Mouse (Mus musculus) limb, embryonic 11.5 days (tissue): ENCODE measurements around the gene Zfp341. TPM values are rescaled to one million over a fixed set of nuclear protein-coding genes. Genes with fewer than 3 reads are reported as not detected.

Experiments used
- ATAC-seq: fragments of 200-750 bp; cut with Nextera tagmentation; 2 replicates; pipeline ENCODE4 v1.8.0; 2017; ENCODE audit warnings: low read depth; ENCODE audit not compliant: insufficient number of reproducible peaks, low FRiP score, low TSS enrichment
- DNase-seq: peaks from one replicate; pipeline ENCODE4 v3.0.0-alpha.2; 2015; ENCODE audit warnings: low spot score
- H3K27ac ChIP-seq: fragments of 300-500 bp; sonication (generic); replicated peaks from 2 replicates; pipeline ENCODE4 v1.5.1; 2014; ENCODE audit warnings: low read depth, mild to moderate bottlenecking, low read length
- H3K27me3 ChIP-seq: fragments of 300-500 bp; sonication (generic); 2 replicates; pipeline ENCODE4 v1.6.1; 2014; ENCODE audit warnings: mild to moderate bottlenecking, low read length, mixed read lengths; ENCODE audit not compliant: control insufficient read depth, insufficient read depth
- H3K36me3 ChIP-seq: fragments of 300-500 bp; sonication (generic); 2 replicates; pipeline ENCODE4 v1.6.1; 2014; ENCODE audit warnings: mild to moderate bottlenecking, low read length, moderate library complexity, mixed read lengths; ENCODE audit not compliant: control insufficient read depth, insufficient read depth
- H3K4me1 ChIP-seq: fragments of 300-500 bp; sonication (generic); 2 replicates; pipeline ENCODE4 v1.6.1; 2014; ENCODE audit warnings: low read length, mixed read lengths; ENCODE audit not compliant: control insufficient read depth, insufficient read depth
- H3K4me2 ChIP-seq: fragments of 300-500 bp; sonication (generic); 2 replicates; pipeline ENCODE4 v1.6.1; 2014; ENCODE audit warnings: low read depth, mild to moderate bottlenecking, moderate library complexity; ENCODE audit not compliant: severe bottlenecking
- H3K4me3 ChIP-seq: fragments of 300-500 bp; sonication (generic); 2 replicates; pipeline ENCODE4 v1.5.1; 2014; ENCODE audit warnings: low read depth, low read length
- H3K9ac ChIP-seq: fragments of 300-500 bp; sonication (generic); 2 replicates; pipeline ENCODE4 v1.6.1; 2014; ENCODE audit warnings: mild to moderate bottlenecking, low read length
- H3K9me3 ChIP-seq: fragments of 300-500 bp; sonication (generic); 2 replicates; pipeline ENCODE4 v1.6.1; 2016; ENCODE audit warnings: low read length; ENCODE audit not compliant: control insufficient read depth
- WGBS: fragments of 180-500 bp; shearing (Covaris S2); extraction: QIAGEN DNeasy Blood & Tissue Kit; methylation state at CpG from one replicate; pipeline ENCODE4 v1.1.7; 2014; 5-methylcytosine and 5-hydroxymethylcytosine counted together
- polyA plus RNA-seq: library from polyadenylated mRNA; unstranded; fragments of >200 nt; fragmentation: Nextera tagmentation; extraction: Ambion mirVana; gene quantifications from 2 replicates; pipeline ENCODE4 v1.2.1, GENCODE M21; 2014

Zfp341 gene
- polyA plus RNA-seq, 1 experiment from 2014 or later, result 0.91 TPM

DNA sequence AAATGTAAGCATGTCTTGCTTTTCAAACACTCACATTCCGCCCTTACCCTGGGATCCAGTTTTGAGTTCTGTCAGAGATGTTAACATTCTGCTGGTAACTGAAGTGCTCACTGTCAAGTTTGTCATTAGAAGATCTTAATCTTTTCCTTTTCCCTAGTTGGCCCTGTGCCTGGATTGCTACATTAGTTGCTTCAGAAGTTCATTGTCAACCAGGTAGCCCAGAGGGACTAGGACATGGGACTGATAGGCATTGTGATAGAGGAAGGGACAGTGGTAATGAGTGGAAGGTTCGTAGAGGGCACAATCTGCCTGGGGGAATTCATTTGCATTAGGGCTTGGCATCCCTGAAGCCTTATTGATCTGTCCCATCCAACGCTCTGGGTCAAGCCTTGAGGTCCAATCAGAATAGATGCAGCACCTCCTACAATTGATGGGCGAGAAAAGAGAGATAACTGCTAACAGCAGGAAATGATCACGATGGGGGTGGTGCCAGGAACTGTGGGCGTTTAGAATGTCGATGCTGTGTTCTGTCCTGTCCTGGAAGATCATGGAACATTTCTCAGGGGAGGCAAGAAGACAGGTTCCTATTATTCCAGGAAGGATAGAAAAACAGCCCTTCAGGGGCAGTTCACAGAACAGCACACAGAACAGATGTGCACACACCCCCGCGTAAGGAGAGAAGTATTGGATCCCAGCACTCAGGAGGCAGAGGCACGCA lies 3.9 kb upstream of the Zfp341 start:
- H3K27me3 ChIP-seq, result no peaks in the 10 kb centered on the region
- no peaks in the 10 kb centered on the region for H3K4me1 ChIP-seq
- WGBS, result 65% methylated on average over 10 of the region's 10 CpGs
- DNase-seq, result no peak
- ATAC-seq, result no peak
- H3K36me3 ChIP-seq, result no peaks in the 10 kb centered on the region
- no peak overlapping the region for H3K27ac ChIP-seq
- no peak overlapping the region for H3K9ac ChIP-seq
- H3K4me3 ChIP-seq, result no peak overlapping the region
- H3K9me3 ChIP-seq, result no peaks in the 10 kb centered on the region
- no peak overlapping the region for H3K4me2 ChIP-seq

DNA sequence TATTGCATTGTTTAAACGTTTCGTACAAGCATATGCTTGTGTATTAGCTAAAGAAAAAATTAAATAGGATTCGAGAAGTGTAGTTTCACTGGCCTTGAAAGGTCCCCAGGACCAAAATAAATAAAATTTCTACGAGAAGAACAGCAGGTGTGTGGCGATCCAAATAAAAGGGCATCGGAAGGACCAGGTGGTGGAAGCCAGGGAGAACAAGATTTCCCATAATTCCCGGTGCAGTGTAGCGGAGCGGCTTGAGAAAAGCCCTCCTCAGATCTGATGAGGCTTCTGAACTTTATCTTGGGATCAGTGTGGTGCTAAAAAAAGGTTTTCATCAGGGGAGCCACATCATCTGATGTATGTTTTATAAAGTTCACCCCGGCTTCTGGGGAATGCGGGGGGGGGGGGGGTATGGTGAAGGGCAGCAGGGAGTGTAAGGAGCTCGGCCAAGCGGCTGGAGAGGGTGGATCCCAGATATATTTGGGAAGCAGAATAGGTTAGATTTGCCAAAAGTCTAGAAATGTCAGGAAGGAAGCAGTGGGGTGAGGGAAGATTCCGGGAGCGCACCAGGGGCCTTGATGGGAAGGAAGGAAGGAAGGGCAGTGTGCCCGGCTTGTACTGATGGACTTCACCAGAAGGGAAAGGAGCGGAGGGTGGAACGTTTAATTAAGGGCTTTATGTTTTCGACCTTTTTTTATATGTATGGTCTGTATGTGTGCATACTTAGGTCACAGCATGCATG lies 1.9 kb downstream of the Zfp341 start:
- WGBS, result 75% methylated on average over 19 of the region's 19 CpGs
- H3K27me3 ChIP-seq, result no peaks in the 10 kb centered on the region
- H3K9ac ChIP-seq, result no peak overlapping the region
- H3K4me1 ChIP-seq, result no peaks in the 10 kb centered on the region
- no peak overlapping the region for H3K4me3 ChIP-seq
- no peaks in the 10 kb centered on the region for H3K9me3 ChIP-seq
- no peak for DNase-seq
- no peak overlapping the region for H3K27ac ChIP-seq
- ATAC-seq, result no peak
- no peaks in the 10 kb centered on the region for H3K36me3 ChIP-seq
- no peak overlapping the region for H3K4me2 ChIP-seq

DNA sequence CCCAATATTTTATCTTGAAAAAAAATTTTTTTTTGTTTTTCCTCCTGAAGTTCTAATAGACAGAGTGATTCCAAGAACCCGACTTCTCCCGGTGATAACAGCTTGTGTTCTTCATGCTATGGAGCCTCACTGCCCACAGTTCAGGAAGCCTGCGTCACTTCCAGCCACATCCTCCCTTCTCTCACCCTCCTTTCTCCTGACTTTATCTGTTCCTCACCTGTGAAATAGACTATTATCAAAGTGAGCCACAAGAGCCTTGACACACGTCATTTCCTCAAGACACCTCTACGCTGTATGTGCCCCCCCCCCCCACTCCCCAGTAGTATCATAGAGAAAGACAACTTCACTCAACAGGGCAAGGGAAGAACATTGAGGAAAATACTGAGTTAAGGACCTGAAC lies 2.6 kb downstream of the Zfp341 start:
- Histone ChIP-seq H3K4me3 (no peak overlapping the region), H3K9me3 (no peaks in the 10 kb centered on the region), H3K27me3 (no peaks in the 10 kb centered on the region), H3K27ac (no peak overlapping the region), H3K4me1 (no peaks in the 10 kb centered on the region), H3K36me3 (no peaks in the 10 kb centered on the region), H3K4me2 (no peak overlapping the region), H3K9ac (no peak overlapping the region)
- WGBS, result 92% methylated on average over 5 of the region's 5 CpGs
- no peak for DNase-seq
- no peak for ATAC-seq

DNA sequence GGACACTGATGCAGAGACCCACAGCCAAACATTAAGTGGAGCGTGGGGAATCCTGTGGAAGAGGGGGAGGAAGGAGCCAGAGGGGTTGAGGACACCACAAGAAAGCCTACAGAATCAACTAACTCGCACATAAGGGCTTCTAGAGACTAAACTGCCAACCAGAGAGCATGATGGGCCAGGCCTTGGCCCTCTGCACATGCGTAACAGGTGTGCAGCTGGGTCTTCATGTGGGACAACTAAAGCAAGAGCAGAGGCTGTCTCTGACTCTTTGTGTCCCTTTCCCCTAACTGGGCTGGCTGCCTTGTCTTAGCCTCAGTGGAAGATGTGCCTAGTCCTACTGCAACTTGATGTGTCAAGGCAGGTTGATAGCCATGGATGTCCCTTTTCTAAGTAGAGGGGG lies 4.0 kb downstream of the Zfp341 start:
- no peak overlapping the region for H3K4me3 ChIP-seq
- no peaks in the 10 kb centered on the region for H3K9me3 ChIP-seq
- ATAC-seq, result no peak
- H3K4me2 ChIP-seq, result no peak overlapping the region
- no peak overlapping the region for H3K9ac ChIP-seq
- no peaks in the 10 kb centered on the region for H3K4me1 ChIP-seq
- no peak for DNase-seq
- H3K27me3 ChIP-seq, result no peaks in the 10 kb centered on the region
- H3K36me3 ChIP-seq, result no peaks in the 10 kb centered on the region
- H3K27ac ChIP-seq, result no peak overlapping the region
- 95% methylated on average over 3 of the region's 3 CpGs for whole genome bisulfite sequencing

DNA sequence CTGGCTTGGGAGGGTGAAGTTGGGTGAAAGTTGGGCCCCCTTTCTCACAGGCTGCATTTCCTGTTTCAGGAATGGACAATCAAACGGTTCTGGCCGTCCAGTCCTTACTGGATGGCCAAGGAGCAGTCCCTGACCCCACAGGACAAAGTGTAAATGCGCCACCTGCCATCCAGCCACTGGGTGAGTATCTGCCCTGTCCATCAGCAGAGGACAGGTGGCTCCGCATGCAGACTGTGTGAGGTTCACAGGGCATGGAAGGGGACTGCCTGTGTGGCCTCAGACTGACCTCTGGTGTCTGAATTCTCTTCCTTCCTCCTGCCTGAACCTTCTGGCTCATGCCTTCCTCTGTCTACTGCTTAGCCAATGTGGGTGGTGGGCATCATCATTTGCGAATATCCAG lies 8.6 kb downstream of the Zfp341 start:
- ATAC-seq, result no peak
- Histone ChIP-seq H3K4me2 (no peak overlapping the region), H3K27ac (no peak overlapping the region), H3K9me3 (no peaks in the 10 kb centered on the region), H3K9ac (no peak overlapping the region), H3K36me3 (no peaks in the 10 kb centered on the region), H3K4me1 (no peaks in the 10 kb centered on the region), H3K4me3 (no peak overlapping the region), H3K27me3 (no peaks in the 10 kb centered on the region)
- no peak for DNase-seq
- WGBS, result 86% methylated on average over 5 of the region's 5 CpGs

DNA sequence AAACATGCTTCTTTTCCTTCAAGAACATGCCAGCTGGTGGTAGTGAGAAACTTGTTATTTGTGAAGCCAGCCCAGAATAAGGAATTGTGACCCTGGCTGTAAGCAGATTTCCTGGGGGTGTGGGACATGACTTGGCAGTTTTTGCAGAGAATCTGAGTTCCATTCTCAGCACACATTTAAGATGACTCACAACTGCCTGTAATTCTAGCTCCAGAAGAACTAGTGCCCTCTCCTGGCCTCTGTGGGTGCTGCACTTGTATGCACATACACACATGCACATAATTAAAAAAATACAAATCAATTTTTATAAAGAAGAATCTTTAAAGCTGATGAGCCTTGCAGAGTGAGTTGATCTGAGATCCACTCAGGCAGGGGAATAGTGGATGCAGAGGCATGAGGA lies 11.0 kb downstream of the Zfp341 start:
- Histone ChIP-seq H3K9me3 (no peaks in the 10 kb centered on the region), H3K9ac (no peak overlapping the region), H3K27me3 (no peaks in the 10 kb centered on the region), H3K36me3 (no peaks in the 10 kb centered on the region), H3K4me1 (no peaks in the 10 kb centered on the region), H3K4me2 (no peak overlapping the region), H3K4me3 (no peak overlapping the region), H3K27ac (no peak overlapping the region)
- DNase-seq (no peak), ATAC-seq (no peak)

DNA sequence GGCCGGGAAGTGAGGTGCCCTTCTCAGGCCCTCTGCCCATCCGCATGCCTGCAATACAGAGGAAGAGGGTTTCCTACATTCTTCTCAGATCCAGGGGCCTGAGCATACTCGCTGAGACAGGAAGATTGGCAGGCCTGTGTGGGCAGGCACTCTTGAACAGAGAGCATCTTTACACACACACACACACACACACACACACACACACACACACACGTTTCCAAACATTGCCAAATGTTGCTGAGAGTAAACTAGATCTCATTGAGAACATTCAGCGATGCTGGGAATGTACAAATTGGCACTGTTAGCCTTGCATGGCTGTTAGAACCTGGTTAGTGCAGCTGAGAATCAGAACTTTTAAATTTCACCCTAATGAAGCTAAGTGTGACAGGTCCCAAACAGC lies 17.4 kb downstream of the Zfp341 start:
- H3K9ac ChIP-seq, result no peak overlapping the region
- WGBS, result 88% methylated on average over 5 of the region's 5 CpGs
- H3K4me1 ChIP-seq, result no peaks in the 10 kb centered on the region
- H3K9me3 ChIP-seq, result no peaks in the 10 kb centered on the region
- H3K27me3 ChIP-seq, result no peaks in the 10 kb centered on the region
- H3K27ac ChIP-seq, result no peak overlapping the region
- DNase-seq, result no peak
- ATAC-seq, result no peak
- no peaks in the 10 kb centered on the region; the same call in 1 of the 2 replicates for H3K36me3 ChIP-seq
- H3K4me2 ChIP-seq, result no peak overlapping the region
- H3K4me3 ChIP-seq, result no peak overlapping the region

DNA sequence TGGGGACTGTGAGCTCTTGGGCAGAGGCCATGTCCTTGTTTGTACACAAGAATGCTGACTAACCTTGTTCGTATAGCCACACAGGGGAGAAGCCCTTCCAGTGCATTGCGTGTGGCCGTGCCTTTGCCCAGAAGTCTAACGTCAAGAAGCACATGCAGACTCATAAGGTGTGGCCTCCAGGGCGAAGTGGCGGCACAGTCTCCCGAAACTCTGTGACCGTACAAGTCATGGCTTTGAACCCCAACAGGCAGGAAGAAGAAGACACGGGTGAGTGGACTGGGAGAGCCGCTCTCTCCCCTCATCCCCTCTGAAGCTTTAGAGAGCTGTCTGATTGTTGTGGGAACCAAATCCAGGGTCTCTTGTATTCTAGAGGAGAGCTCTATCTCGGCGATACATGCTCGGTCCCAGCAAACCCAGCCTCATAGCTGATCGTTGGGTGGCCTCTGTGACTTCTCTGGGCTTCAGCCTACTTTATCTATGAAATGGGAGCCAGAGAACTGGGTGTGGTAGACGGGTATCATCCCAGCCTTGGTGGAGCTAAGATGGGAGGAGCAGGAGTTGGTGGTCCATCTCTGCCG lies 19.2 kb downstream of the Zfp341 start:
- H3K27me3 ChIP-seq, result no peaks in the 10 kb centered on the region
- no peaks in the 10 kb centered on the region; the same call in 1 of the 2 replicates for H3K36me3 ChIP-seq
- H3K4me1 ChIP-seq, result no peaks in the 10 kb centered on the region
- DNase-seq, result no peak
- H3K9ac ChIP-seq, result no peak overlapping the region
- no peak overlapping the region for H3K27ac ChIP-seq
- no peak for ATAC-seq
- no peaks in the 10 kb centered on the region for H3K9me3 ChIP-seq
- WGBS, result 87% methylated on average over 16 of the region's 16 CpGs
- no peak overlapping the region for H3K4me2 ChIP-seq
- no peak overlapping the region for H3K4me3 ChIP-seq
